In genomic region chr10:17721602-17722121, GRCm38 (mm10) we compare ENCODE assay signal across 8 mouse cellular contexts. TPM values are rescaled to one million over a fixed set of nuclear protein-coding genes. Genes with fewer than 3 reads are reported as not detected.
DNase-seq lines count a peak whose midpoint lies in the region; ATAC-seq and TF ChIP-seq lines count a peak whose summit lies in the region.

No protein-coding gene starts in this region.

- WGBS in heart, embryonic 12.5 days: under 1% methylated on average over 21 of the region's 21 CpGs
- WGBS in macrophage (ENCODE audit: missing documents): under 1% methylated on average over 21 of the region's 21 CpGs
- WGBS in stomach, postnatal 0 days: 1% methylated on average over 21 of the region's 21 CpGs

- H3K9me3 ChIP-seq in heart, embryonic 12.5 days (replicated peaks): no peaks in the 10 kb centered on the region
- H3K9me3 ChIP-seq in stomach, postnatal 0 days (ENCODE audit: control insufficient read depth, low read length): no peaks in the 10 kb centered on the region

- H3K4me3 ChIP-seq in heart, embryonic 12.5 days: peak overlapping the region; percentile 88
- H3K4me3 ChIP-seq in macrophage (ENCODE audit: inconsistent target): peak overlapping the region; percentile 67
- peak overlapping the region; percentile 95 for H3K4me3 ChIP-seq in stomach, postnatal 0 days (ENCODE audit: low read depth, low read length)

- peak overlapping the region; percentile 100 for H3K27ac ChIP-seq in heart, embryonic 12.5 days (ENCODE audit: poor library complexity, severe bottlenecking)
- peak overlapping the region; percentile 97 for H3K27ac ChIP-seq in macrophage
- peak overlapping the region; percentile 98 for H3K27ac ChIP-seq in stomach, postnatal 0 days (replicated peaks)

- TF ChIP-seq EP300 in stomach, postnatal 0 days (optimal IDR thresholded peaks at IDR 0.05): no peak

- ATAC-seq in CD4-positive, CD25-positive, alpha-beta regulatory T cell, adult 4 months: peak; percentile 2
- no peak for ATAC-seq in heart, embryonic 12.5 days (ENCODE audit: insufficient number of reproducible peaks, low FRiP score)
- no peak; the same call in 1 of the 2 replicates for ATAC-seq in stomach, postnatal 0 days (ENCODE audit: low FRiP score, low TSS enrichment)

- TF ChIP-seq CTCF in stomach, postnatal 0 days (IDR thresholded peaks at IDR 0.05; ENCODE audit: low read depth): no peak

- H3K4me2 ChIP-seq in heart, embryonic 12.5 days: peak overlapping the region; percentile 84
- peak overlapping the region; percentile 84 for H3K4me2 ChIP-seq in stomach, postnatal 0 days (replicated peaks; ENCODE audit: low read depth)

- peaks cover 30% of the 10 kb centered on the region for H3K79me2 ChIP-seq in macrophage (ENCODE audit: inconsistent target)

- no peaks in the 10 kb centered on the region for H3K27me3 ChIP-seq in heart, embryonic 12.5 days (replicated peaks)
- no peaks in the 10 kb centered on the region for H3K27me3 ChIP-seq in stomach, postnatal 0 days (ENCODE audit: control insufficient read depth, insufficient read depth, low read length)

- no peaks in the 10 kb centered on the region; the same call in 1 of the 2 replicates for H3K36me3 ChIP-seq in heart, embryonic 12.5 days
- no peaks in the 10 kb centered on the region for H3K36me3 ChIP-seq in macrophage (ENCODE audit: inconsistent target)
- H3K36me3 ChIP-seq in stomach, postnatal 0 days (ENCODE audit: control insufficient read depth, insufficient read depth, low read length): no peaks in the 10 kb centered on the region

- peaks cover 29% of the 10 kb centered on the region for H3K4me1 ChIP-seq in heart, embryonic 12.5 days (replicated peaks)
- no peaks in the 10 kb centered on the region for H3K4me1 ChIP-seq in stomach, postnatal 0 days (replicated peaks; ENCODE audit: control insufficient read depth, insufficient read depth)

- H3K9ac ChIP-seq in heart, embryonic 12.5 days: peak overlapping the region; percentile 80
- H3K9ac ChIP-seq in stomach, postnatal 0 days (ENCODE audit: low read length): peak overlapping the region; percentile 93

- DNase-seq in frontal cortex, adult 2 months (ENCODE audit: extremely low spot score in 1 of 2, low spot score in 1 of 2): peak; percentile 41 to 58
- DNase-seq in frontal cortex, postnatal 25 days (ENCODE audit: low spot score in 2 of 2): no peak
- peak; percentile 67 for DNase-seq in embryo, embryonic 11 days
- DNase-seq in kidney, postnatal 25 days: peak; percentile 40 to 58
- DNase-seq in stomach, postnatal 0 days (ENCODE audit: low spot score): no peak

RNA-seq across cellular contexts. Expression of gene Cited2, which starts 1.4 kb away (rescaled TPM):
- 75.0 and 91.6 TPM in 2 replicates for polyA plus RNA-seq in frontal cortex, adult 2 months (2012; rRNA removed)
- 1 to 10 TPM; 4.8 to 9.4 TPM for polyA plus RNA-seq in CD4-positive, CD25-positive, alpha-beta regulatory T cell, adult 4 months (2017; shearing (Covaris generic))
- 48.5 and 49.6 TPM in 2 replicates for polyA plus RNA-seq in heart, embryonic 12.5 days (2016; fragmentation: Nextera tagmentation; extraction: Ambion mirVana)
- 100 to 1,000 TPM in 3 of 26 experiments, 10 to 100 TPM in 23; 24.2 to 198 (median 48.9) TPM for total RNA-seq in macrophage (2018; cell fraction: chromatin; rRNA removed)
- total RNA-seq in macrophage (2018; cell fraction: cytosol; rRNA removed): 100 to 1,000 TPM in 20 of 26 experiments, 10 to 100 TPM in 6; 69.0 to 524 (median 187) TPM
- 100 to 1,000 TPM in 21 of 26 experiments, 10 to 100 TPM in 5; 65.3 to 260 (median 137) TPM for total RNA-seq in macrophage (2018; cell fraction: nucleus; rRNA removed)
- polyA plus RNA-seq in macrophage (2018): 47.4 to 105 TPM (median 66.6 TPM) in 3 replicates
- 33.0 and 33.7 TPM in 2 replicates for polyA plus RNA-seq in stomach, postnatal 0 days (2015; fragmentation: Nextera tagmentation; extraction: Ambion mirVana)

Comparison
In these comparisons a context has a peak if more than half of its experiments do, and no peak if none do; other contexts are left out.
1. DNase-seq: peak in frontal cortex, adult 2 months (2 of 2), embryo, embryonic 11 days (single experiment) and kidney, postnatal 25 days (2 of 2); none in frontal cortex, postnatal 25 days (0 of 2) and stomach, postnatal 0 days (single experiment).
2. Peak in every context shown above with its lines, with median percentiles within 50 percentile points of each other: H3K27ac ChIP-seq and H3K4me3 ChIP-seq.